Mouse (Mus musculus): ENCODE measurements around the gene Plpp6.
"Not testable (repeated sequence)": the region's sequence is repeated elsewhere in the genome, so short reads cannot be mapped to it uniquely, and the experiment has no call there.

The Plpp6 gene

DNA sequence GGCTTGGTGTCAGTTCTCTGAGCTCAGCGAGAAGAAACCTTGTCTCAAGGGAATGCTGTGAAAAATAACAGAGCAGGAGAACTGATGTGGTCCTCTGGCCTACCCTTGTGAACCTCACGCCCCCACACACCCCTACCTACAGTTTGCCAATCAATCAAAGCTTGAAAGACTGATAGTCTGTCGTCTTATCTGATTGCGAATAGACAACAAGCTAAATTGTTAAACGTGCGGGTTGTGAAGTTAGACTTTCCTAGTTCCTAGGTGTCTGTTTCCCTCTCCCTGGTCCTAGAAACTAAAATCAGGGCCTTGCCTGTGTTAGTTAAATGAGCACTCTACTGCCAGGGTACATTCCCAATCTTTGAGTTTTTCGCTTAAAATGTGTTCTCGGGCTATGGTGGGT, 25.8 kb downstream of the Plpp6 start:
- DNase-seq (ENCODE audit: low spot score) = no peak

- peak; percentile 98 for DNase-seq (ENCODE audit: low spot score)
These were observed 26.4 kb downstream of the Plpp6 start, which contains the start of gene Cdc37l1 for GRCm38 (mm10) chr19:28990194-28990589. Gene Cdc37l1 (plus strand): TSS chr19:28990352.

DNA sequence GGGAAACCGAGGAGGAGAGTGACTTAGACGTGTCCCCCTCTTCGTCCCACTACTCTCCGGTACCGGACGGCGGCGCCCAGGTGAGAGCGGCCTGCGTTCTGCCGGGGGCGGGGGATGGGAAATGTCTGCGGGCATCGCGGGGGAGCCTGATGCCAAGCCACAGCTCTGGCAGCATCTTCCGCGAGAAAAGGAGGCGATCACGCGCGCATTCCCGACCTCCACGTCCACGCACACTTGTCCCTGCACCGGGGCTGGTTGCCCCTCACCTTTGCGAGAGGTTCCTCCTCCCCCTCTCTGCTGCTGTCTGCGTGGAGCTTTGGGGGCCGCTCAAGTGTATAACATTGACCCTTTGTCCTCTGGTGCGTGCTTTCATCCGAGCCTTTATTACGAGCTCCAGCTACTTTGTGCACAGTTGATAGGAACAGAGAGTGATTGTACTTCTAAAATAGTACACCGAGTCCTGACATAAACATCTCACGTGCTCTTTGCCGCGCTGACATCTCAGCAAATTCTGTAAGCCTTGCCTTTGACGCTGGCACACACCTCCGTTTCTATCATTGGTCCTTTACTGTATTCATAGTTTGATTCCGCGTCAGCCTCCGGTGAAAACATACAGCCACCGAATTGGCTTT, 27.0 kb downstream of the Plpp6 start:
- DNase-seq (ENCODE audit: low spot score) = no peak

DNA sequence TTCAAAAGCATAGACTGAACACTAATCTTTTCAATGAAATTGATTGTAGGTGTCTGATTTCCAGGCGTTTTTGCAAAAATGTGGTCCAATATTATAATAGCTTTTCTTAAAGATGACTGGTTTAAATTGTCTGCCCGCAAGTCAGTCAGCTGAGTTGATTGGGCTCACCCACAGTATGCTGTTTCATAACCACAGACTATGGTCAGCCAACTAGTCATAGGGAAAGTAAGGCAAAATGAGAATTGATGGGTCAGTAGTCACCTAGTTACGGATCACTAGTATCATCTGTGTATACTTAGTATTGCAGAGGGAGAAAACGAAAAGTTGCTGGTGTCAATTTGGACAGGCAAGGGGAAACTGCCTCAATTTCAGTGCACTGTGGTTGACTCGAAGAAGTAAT, 27.6 kb downstream of the Plpp6 start:
- DNase-seq (ENCODE audit: low spot score) = no peak

DNA sequence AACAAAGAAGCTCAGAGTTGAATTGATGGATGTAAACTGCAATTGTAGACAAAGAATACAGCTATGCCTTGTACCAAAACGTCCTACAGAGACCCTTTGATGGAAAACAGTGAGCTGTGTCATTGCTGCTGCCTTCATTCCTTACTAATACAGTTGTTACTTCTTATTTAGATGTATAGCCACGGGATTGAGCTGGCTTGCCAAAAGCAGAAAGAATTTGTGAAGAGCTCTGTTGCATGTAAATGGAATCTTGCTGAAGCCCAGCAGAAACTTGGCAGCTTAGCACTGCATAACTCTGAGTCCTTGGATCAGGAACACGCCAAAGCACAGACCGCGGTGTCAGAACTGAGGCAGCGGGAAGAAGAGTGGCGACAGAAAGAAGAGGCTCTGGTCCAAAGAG, 31.1 kb downstream of the Plpp6 start:
- DNase-seq (ENCODE audit: low spot score) = no peak

DNA sequence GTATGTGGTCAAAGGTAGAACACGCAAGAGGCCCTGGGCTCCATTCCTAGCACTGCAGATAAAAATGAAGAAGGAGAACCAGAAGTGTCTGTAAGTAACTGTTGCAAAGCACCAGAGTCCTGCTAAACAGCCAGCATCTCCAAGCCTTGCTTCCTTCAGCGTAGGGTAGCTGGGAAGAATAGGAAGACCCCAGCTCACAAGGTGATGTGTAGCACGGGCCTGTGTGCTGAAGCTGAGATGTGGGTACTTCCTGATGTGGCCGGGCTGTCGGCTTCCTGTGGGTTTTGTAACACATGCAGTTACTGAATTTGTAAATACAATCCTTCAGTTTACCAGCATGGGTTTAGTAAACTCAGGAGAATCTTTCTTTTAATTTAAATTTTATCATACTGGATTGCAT, 31.6 kb downstream of the Plpp6 start:
- no peak for DNase-seq (ENCODE audit: low spot score)

DNA sequence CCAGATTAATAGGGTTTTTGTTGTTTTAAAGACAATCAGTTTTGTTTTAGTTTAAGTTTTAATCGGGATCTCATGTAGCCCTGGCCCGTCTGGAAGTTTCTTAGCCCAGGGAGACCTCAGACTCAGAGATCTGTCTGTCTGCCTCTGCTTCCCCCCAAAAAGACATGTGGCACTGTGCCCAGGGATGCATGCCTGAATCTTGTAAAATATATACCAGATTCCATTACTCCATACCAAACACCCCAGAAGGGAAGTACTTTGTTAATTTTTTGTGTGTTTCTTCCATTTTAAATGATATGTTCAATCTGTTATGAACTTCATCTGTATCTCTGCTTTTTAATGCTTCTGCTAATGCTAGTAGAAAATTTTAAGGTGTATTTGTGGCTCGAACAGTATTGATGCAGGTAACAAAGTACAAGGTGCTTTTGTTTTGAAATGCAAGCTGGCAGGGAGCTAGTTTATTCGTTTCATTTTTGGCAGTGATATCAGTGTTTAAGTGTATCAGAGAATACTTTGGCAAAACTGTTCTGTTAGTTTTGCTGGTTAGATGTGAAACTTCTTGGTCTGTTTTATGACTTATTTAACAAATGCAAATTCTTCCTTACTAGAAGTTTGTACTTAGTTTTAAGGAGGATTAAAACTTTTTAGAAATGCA, 34.4 kb downstream of the Plpp6 start:
- DNase-seq (ENCODE audit: low spot score) = no peak

DNA sequence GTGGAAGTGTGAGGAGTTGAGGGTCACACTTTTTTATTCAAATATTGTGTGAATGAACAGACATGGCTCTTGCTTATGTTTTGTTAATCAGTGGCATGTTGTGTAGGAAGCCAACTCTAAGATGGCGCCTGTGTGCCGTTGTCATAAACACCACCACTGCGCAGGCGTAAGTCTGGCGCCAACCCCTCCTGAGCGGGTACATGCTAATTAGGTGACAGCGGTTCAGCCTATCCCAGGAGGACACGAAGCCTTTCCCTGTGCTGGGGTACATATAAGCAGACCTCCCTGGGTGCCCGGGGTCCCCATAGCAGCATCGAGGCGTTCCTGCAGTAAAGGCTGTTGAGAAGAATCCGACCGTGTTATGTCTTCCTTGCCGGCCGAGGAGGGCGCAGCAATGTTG, 36.6 kb downstream of the Plpp6 start:
- not testable (repeated sequence) for DNase-seq (ENCODE audit: low spot score)

DNA sequence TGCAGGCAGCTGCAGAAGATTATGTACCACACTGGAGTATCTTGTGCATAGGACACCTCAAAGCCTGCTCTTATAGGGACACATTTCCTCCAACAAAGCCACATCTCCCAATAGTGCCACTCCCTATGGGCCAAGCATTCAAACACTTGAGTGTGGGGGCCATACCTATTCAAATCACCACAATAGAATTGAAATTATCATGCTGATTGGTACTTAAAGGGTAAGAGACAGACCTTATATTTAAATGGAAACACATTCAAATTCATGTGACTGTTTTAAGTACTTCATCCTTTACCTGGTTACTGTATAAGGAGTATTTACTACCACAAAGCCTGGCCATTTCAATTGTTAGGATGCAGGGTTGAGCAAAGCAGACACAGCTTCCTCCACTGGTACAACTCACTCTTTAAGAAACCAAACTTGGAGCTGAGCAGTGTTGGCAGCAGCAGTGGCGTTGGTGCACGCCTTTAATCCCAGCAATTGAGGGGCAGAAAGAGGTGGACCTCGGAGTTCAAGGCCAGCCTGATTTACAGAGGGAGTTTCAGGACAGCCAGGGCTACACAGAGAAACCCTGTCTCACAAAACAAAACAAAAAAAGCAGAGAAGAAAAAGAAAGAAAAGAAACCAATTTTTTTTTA, 44.4 kb downstream of the Plpp6 start:
- no peak for DNase-seq (ENCODE audit: low spot score)

- no peak for DNase-seq (ENCODE audit: low spot score)
These were observed 45.3 kb downstream of the Plpp6 start for GRCm38 (mm10) chr19:29009046-29009445.

DNA sequence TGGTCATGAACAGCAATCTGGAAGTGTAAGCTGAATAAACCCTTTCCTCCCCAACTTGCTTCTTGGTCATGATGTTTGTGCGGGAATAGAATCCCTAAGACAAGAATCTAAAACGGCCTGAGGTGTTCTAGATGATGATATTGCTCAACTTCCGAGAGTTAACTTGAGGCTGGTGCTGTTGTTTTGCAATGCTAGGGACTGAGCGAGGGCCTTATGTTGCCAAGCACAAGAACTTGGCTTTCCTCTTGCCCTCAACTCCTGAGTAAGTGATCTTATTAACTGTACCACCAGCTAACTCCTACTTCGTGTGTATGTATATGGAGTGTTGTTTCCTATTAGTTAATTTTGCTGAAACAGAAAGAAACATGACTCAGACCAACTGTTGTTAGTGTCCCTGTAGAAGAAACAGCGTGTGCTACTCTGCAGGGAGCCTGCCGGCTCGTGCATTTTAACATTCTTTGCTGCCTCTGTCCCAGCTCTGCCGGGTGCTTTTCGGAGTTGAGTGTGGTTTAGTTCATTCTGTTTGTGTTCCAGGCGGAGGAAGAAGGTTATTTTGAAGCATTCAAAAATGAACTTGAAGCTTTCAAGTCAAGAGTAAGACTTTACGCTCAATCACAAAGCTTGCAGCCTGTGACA, 47.7 kb downstream of the Plpp6 start:
- no peak for DNase-seq (ENCODE audit: low spot score)

DNA sequence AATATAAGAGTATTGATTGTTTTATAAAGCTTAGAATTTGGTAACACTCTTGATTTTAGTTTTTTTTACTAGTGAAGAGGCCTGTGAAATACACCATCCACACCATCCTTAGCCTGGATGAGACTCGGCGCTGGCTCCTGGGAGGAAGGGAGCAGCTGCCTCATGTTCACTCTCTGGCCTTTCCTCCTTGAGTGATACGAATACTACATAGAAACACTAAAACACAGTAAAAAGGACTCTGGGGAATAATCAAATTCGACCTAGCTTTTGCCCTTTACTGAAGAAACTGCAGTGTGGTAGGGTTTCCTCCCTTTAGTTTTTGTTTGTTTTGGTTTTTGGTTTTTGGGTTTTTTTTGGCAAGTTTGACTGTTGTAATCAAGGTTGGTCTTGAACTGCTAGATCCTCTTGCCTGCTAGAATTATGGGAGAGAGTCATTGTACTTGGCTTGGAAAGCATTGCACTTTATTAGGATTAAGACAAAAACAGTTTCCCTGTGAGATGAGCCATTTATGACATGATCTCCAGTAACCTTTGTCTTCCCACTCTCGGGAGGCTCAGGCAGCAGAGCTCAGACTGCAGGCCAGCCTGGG, 50.8 kb downstream of the Plpp6 start:
- no peak for DNase-seq (ENCODE audit: low spot score)

GRCm38 (mm10) chr19:29015410-29016203, 51.9 kb downstream of the Plpp6 start:
- no peak for DNase-seq (ENCODE audit: low spot score)

GRCm38 (mm10) chr19:29016204-29016765, 52.5 kb downstream of the Plpp6 start:
- DNase-seq (ENCODE audit: low spot score) = no peak

Data from ovary, postnatal 14 days (tissue).